Mouse (Mus musculus): ENCODE data around the gene Srf. TPM values are rescaled to one million over a fixed set of nuclear protein-coding genes. Genes with fewer than 3 reads are reported as not detected.
"Not testable (repeated sequence)": the region's sequence is repeated elsewhere in the genome, so short reads cannot be mapped to it uniquely, and the experiment has no call there.

The Srf gene
- total RNA-seq, 2 experiments from 2014 or later = 70.4 to 77.9 TPM

DNA sequence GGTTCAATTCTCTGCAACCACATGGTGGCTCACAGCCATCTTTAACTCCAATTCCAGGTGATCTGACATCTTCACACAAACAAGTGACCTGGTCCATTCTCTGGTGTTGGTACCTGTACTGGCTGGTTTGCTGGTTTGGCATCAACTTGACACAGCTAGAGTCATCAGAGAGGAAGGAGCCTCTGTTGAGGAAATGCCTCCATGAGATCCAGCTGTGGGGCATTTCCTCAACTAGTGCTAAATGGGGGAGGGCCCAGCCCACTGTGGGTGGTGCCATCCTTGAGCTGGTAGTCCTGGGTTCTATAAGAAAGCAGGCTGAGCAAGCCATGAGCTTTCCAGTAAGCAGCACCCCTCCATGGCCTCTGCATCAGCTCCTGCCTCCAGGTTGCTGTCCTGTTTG, 1.3 kb upstream of the Srf start:
- not testable (repeated sequence) for DNase-seq (ENCODE audit: low spot score in 2 of 2)

DNA sequence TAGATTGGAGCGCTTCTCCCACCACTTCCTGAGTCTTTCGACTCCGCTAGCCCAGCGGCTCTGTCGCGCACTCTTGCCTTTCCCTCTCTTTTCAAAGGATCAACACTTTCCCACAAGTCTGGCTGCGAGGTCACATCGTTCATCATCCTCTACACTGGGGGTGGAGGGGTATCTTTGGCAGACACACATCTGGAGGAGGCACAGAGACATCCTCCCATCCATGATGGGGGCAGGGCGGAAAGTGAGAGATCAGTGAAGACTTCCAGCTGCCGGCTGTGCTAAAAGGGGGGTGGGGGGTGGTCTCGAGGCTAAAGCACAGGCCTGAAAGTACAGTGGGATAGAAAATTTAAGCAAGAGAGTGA, 590 bp upstream of the Srf start:
- peak; percentile 13 to 18 for DNase-seq (ENCODE audit: low spot score in 2 of 2)

DNA sequence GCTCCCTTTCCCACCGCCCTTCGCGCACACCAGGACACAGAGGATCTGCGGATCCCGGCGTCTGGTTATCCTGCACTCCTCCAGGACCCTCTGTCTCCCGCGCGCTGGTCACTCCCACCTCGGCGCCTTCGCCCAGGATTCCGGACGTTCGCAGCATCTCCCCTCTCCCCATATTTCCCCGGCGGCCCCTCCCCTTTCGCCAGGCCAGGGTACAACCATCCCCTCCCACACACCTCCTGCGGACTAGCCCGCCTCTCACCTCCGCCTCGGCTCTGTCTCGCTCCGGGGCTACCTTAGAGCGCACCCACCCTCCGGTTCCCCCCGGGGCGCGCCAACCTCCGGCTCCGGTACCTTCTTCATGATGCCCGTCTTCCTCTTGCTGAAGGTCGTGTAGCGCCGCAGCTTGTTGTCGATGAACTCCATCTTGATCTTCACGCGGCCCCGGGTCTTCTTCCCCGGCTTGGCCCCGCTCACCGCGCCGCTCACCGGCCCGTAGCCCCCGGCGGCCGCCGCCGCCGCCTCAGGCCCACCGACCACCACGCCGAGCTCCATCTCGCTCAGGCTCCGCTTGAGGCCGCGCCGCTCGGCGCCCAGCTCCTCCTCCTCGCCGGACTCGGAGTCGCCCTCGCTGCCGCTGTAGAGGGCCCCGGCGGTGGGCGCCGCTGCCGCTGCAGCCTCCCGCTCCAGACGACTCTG, 850 bp downstream of the Srf start:
- peak; percentile 40 to 42 for DNase-seq (ENCODE audit: low spot score in 2 of 2)

DNA sequence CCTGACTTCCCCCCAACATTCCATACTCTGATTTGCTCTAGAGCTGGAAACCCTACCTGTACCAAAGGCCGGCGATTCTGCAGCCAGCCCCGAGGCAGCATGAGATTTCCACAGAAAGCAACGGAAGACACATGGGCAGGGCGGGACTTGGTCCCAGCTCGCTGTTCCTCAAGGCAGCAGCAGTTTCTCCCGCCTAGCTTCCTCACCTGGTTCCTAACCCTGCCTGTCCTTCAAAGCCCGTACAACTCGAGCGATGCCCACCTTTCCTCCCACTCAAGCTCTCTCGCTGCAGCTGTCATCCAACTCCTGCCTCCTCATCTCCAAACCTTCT, 1.4 kb downstream of the Srf start:
- DNase-seq (ENCODE audit: low spot score in 2 of 2) = peak in 1 of 2 experiments; percentile 49

DNA sequence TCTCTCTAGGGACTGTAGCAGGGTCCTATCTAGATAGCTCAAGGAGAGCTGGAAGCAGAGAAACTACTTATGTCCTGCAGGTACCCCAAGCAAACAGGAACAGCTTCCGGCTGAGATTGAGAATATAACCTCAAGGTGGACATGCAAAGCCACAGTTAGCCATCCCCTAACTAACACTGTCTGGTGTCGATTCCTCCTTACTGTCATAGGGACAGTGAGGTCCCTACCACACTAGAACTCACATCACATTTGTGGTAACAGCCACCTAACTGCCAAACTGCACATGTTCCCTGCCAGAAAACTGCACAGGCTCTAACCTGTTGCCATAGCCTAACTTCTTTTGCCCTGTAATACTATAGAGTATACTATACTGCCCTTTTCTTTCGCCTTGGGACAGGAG, 2.0 kb downstream of the Srf start:
- no peak for DNase-seq (ENCODE audit: low spot score in 2 of 2)

DNA sequence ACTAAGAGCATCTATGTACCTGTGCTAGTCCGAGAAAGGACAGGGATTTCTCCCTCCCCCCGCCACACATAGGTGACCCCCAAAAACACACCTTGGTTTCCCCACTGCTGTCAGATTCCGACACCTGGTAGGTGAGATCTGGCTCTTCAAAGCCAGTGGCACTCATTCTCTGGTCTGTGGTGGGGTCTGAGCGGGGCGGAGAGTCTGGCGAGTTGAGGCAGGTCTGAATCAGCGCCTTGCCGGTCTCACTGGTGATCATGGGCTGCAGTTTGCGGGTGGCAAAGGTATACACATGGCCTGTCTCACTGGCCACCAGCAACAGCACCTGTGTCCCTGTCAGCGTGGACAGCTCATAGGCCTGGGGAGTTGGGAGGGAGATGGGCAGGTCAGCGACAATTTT, 2.5 kb downstream of the Srf start:
- DNase-seq (ENCODE audit: low spot score in 2 of 2) = no peak

DNA sequence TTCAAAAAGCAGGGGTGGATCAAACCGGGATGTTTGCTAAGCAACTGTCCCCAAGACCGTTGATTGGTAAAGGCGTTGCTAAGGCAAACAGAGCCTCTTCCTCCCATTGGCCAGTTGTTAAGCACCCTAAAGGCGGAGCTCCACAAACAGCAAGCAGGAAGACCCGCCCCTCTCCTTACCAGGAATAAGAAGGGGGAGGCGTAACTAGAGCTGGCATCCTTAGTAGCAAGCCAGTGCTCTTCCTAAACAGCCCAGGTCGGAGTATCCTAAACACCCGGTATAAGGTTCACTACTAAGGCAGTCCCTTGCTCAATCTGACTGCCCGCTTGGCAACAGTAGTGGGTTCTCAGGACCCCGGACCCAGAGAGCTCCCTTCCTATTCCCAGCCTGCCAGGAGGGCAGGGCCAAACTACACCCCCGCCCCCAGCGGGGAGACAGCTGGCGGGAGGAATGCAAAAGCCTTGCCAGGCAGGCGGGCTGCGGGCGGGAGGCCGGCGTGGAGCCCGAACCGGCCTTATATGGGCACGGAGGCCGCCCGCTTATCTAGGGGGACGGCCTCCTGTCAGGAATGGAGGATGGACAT, 3.0 kb downstream of the Srf start:
- peak; percentile 82 to 93 for DNase-seq (ENCODE audit: low spot score in 2 of 2)

DNA sequence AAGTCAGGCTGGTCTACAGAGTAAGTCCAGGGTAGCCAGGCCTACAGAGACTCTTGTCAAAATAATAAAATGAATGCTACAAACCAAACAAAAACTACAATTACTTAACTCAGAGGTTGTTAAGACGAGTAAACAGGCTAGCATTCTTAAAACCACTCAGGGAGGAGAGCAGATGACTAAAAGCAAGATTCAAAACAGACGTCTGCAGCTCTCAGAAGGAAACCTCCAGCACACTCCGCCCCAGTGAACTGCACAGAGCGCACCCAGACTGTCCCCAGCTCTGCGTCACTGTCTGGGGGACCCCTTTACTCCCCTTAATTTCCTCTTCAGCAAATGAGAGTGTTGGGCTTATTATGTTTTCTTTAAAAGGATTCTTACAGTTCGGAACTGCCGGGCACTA, 3.8 kb downstream of the Srf start:
- DNase-seq (ENCODE audit: low spot score in 2 of 2) = no peak

DNA sequence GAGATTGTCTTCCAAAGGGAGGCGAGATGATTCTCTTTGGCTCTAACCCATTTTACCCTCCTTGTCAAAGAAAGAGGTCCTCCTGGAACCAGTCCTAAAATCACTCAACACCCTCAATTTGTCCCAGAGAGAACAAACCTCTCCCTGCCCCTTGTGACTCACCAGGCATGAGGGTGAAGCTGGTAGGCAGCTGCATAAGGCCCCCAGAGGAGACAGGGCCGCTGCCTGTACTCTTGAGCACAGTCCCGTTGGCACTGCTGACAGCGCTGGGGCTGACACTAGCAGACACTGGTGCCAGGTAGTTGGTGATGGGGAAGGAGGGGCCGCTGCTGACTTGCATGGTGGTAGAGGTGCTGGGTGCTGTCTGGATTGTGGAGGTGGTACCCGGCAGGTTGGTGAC, 4.6 kb downstream of the Srf start:
- DNase-seq (ENCODE audit: low spot score in 2 of 2) = no peak

DNA sequence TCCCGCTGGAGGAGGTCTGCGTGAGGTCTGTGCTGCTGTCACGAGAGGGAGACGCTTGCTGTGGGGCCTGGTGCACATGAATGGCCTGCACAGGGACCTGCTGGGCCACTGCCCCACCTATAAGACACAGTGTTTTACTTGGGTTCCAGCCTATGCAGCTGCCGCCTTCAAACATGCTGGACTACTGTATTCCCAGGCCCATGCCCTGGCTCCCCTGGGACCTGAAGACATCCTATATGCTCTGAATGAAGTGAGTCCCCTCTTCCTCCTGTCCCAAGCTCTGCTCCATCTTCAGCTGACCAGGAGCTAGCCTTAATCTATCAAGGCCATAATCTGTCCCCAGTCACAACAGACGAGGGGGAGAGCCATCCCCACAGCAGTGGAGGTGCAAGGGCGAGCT, 5.1 kb downstream of the Srf start:
- no peak for DNase-seq (ENCODE audit: low spot score in 2 of 2)

DNA sequence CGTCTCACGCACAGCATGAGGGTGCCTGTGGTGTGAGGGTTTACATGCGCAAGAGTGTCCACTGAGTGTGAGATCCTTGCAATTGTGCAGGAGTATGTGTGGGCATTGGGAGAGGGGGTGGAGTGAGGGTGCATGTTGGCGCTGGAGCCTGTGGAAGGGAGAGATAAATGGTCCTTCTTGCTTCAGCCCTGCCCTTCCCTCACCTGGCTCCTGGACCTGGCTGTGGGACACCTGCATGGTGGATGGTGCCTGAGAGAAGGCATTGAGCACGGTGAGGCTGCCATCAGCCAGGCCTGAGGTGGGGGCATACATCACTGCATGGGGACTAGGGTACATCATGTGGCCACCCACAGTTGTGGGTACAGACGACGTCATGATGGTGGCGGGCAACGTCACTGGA, 6.3 kb downstream of the Srf start:
- DNase-seq (ENCODE audit: low spot score in 2 of 2) = no peak

DNA sequence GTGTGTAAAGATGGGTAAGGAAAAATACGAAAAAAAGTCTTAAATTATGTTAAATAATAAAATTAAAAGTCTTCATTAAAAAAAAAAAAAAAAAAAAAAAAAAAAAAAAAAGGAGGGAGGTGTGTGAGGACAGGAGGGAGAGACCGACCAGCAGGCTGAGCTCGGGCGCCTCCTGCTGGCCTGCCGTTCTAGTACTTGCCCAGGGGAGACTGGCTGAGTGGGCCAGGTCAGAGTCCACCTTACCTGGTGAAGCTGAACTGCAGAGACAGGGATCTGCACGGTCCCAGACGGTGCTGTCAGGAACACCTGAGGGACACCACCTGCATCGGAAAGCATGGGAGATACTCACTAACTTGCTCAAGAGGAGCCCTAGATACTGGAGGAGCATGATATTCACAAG, 6.8 kb downstream of the Srf start:
- DNase-seq (ENCODE audit: low spot score in 2 of 2) = peak; percentile 41 to 53

DNA sequence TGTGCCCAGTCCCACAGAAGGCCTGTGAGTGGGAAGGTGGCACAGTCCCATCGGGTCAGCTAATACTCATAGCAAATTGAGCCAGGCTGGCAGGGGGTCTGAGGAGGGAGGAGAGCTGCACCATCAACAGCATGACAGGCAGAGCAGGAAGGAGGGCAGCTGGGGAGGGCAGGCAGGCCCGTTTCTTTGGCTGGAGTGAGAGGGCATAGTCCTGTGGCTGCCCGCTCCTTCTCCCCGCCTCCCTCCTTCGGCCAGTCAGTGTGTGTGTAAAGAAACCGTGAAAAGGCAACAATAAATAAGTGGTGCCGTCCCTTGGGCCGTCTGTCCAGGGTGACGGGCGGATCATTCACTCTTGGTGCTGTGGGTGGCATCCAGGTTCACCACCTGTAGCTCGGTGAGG, 7.2 kb downstream of the Srf start:
- DNase-seq (ENCODE audit: low spot score in 2 of 2) = no peak

DNA sequence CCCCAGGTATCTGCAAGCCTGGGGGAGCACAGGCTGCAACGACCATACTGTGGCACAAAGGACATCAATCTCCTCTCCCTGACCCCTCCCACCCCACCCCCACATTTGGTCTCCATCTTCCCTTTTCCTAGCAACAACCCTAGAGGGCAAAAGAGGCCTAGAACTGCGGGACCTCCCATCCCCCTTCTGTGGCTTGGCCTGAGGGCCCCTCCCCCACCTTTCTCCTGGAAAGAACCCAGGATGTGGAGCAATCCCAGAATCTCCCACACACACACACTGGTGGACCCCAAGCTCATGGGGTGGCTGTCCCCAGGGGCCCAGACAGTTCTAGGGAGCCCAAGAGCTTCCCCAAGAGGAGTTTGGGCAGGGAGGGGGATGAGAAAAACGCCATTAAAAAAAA, 8.1 kb downstream of the Srf start:
- no peak for DNase-seq (ENCODE audit: low spot score in 2 of 2)

DNA sequence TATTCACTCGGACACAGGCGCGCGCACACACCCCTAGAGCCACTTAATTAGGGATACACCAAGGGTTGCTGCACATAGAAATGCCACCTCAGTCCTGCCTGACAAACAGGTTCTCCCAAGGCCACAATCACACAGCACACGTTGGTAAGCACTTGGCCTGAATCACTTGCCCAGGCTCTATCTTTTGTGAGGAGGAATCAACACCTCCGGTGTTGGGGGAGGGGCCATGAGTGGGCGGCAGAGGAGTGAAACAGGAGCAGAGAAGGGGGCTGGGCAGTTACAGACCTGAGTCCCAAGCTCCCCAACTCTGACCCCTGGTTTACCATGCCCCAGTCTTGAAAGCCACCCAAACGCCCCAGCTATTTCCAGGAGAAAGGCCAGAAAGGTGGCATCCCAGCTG, 9.0 kb downstream of the Srf start:
- no peak for DNase-seq (ENCODE audit: low spot score in 2 of 2)

DNA sequence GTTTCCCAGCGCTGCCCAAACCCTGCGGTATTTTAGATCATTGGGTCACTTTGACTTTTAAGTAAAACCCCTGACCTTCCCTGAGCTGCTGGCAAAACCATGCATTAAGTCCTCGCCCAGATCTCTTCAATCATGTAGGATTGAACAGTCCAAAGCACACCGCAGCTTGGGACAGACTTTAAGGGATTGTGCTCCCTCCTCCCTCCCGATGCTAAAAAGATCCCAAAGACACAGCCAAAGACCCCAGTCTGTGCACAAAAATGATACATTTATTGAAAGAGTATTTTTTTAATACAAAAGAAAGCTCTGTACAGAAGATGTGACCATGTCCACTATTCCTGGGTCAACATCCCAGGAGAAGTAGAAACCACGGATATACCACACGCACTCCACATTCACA, 9.4 kb downstream of the Srf start:
- DNase-seq (ENCODE audit: low spot score in 2 of 2) = no peak

DNA sequence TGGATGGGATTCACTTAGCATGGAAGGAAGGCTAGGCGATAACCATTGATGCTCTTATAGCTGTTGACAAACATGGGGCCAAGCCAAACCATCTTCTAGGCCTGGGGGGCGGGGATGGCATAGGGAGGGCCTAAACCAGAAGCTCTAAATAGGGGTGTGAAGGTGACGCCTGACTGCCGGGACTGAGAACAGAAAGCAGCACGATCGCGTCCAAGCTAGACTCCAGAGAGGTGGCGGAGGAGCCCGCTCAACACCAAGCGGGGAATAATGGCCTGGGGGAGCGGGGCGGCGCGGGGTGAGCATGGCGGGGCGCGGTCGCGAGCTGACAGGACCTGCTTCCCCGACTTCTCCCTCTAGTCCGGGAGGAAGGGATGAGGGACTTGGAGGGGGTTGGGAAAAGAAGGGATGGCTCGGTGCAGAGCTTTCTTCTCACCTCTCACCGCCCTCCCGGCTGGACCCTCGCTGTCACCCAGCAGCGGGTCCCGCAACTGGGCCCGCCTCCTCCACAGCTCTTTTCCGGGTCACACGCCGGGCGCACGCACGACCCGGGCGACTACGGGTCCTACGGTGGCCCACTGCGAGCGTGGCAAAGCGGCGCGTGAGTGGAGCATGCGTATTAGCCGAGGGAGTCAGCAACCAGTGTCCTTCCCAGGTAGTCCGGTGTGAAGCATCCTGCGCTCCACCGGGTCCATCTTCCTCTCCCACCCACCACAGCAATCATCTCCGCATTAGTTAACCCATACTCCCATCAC, 10.0 kb downstream of the Srf start, which contains the start of gene Cul9:
Cul9 (minus strand) TSS at position 576 of the 752 bp plus-strand sequence.
- peak; percentile 89 to 93 for DNase-seq (ENCODE audit: low spot score in 2 of 2)

DNA sequence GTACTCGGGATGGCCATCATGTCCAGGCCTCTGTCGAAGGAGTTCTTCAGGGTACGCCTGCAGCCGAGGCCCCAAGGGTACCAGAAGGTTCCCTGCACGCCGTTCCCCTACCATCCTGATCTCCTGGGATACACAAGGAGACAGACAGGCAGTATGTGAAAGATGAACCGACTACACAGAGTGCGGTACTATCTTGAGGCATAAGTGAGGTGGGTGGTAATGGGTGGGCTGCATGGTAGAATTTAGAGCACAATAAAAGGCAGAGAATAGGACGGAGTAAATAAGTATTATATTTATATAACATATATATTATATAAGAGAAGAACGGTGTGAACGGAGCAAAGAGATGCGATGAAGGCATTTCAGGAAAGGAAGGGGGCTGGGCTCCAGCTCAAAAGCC, 12.3 kb downstream of the Srf start:
- no peak for DNase-seq (ENCODE audit: low spot score in 2 of 2)

DNA sequence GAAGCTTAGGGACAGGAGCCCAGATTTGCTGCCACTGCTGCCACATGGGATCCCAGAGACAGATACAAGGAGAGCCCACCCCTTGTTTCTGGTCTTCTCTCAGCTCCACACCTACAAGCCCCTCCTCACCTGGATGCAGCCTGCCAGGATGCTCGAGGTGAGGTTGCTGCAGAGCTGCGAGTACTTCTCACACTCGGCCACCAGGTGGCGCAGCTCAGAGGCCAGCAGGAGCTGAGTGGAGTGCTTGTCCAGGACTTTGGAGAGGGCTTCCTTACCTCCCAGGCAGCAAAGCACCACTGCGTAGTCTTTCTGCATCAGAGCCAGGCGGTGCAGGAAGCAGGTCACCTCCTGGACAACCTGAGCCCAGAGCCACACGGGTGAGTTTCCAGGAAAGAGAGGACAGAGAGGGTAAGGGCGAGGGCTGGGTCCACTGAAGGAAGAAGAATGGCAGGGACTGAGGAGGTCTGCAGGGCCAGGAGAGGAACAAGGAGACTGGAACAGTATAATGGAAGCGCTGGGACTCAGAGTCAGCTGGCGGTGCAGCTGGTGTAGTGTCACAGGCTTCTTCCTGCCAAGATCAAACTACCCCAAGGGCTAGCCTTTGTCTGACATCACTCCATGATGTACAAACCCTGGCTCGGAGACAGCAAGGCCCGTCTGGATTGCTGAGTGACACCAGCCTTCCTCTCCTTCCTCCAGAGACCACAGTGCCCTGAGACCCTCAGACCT, 30.2 kb downstream of the Srf start:
- peak; percentile 59 to 70 for DNase-seq (ENCODE audit: low spot score in 2 of 2)

DNA sequence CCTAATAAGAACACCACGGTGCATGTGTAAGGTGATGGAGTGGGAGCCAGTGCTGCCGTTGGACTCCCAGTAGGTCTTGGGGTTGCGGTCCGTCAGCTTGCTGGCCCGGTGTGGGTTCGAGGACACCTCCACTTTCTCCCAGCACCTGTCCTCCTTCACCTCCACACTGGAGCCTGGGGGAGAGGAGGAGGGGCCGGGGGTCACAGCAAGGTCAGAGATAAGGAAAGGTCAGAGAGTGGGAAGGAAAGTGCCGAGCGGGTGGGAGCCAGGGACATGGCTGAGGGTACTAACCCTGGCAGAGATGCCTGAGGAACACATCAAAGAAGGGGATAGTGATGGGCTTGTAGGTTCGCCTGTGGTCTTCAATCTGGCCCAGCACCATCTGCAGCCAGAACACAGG, 30.9 kb downstream of the Srf start:
- no peak for DNase-seq (ENCODE audit: low spot score in 2 of 2)

DNA sequence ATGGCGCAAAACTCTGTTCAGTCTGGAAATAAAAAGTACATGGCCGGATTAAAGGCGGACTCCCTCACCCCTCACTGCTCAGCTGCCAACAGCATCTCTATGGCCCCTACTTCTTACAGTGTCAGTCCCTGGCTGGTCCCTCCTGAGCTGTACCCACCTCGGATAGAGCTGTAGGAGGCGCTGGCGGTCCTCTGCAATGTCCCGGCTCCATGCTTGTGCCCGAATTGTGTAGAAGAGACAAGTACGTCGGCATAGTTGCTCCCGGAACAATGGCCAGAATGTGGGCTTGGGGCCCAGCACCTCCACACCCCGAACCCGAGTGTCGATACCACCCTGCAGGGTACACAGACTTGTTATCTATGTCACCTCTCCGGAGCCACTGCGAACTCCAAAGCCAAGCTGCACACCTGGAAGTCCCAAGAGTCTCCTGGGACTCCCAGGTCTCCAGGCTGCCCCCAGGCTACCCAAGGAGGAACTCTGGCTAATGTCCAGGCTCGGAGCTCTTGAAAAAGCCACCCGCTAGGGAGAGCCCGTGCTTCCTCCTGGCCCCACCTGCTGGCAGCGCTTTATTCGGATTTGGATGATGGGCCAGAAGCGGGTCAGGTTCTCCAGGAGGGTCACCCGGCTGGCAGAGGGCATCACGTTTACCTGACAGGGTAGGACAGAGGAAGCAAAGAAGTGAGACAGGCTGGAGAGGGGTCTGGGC, 33.9 kb downstream of the Srf start:
- DNase-seq (ENCODE audit: low spot score in 2 of 2) = no peak

Data from left cerebral cortex, adult 18-20 months (tissue).